Mouse (Mus musculus): ENCODE results near the gene Dus1l. TPM values are rescaled to one million over a fixed set of nuclear protein-coding genes. Genes with fewer than 3 reads are reported as not detected.
"Not testable (repeated sequence)": the region's sequence is repeated elsewhere in the genome, so short reads cannot be mapped to it uniquely, and the experiment has no call there.

Dus1l gene
- polyA plus RNA-seq, 1 experiment from 2014 or later: 66.6 TPM

DNA sequence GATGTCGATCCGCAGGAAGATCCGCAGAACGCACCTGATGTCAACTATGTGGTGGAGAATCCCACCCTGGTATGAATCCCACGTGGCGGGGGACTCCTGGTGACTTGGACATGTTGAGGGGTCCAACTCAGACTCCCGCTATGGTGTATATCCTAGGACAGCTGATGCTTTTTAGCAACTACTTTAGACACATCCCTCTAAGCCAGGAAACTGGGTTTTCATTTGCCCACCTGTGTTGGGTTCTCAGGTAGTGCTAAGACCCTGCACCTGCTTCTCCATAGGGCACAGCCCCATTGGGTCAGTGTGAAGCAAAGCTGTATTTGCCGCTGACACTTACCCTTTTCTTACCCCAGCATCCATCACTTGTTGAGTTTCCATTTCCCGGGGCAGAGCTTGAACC is 11.1 kb downstream of the Dus1l start:
- no peaks in the 10 kb centered on the region for H3K27me3 ChIP-seq
- WGBS: 38% methylated on average over 9 of the region's 9 CpGs
- no peak overlapping the region for H3K27ac ChIP-seq
- peak overlapping the region; percentile 99 for H3K4me3 ChIP-seq
- peaks cover 29% of the 10 kb centered on the region for H3K4me1 ChIP-seq
- peaks cover 66% of the 10 kb centered on the region for H3K36me3 ChIP-seq
- ATAC-seq (ENCODE audit: low FRiP score, low read depth): no peak
- H3K4me2 ChIP-seq (replicated peaks): peak overlapping the region; percentile 99
- H3K9ac ChIP-seq: peak overlapping the region; percentile 96
- no peaks in the 10 kb centered on the region for H3K9me3 ChIP-seq

DNA sequence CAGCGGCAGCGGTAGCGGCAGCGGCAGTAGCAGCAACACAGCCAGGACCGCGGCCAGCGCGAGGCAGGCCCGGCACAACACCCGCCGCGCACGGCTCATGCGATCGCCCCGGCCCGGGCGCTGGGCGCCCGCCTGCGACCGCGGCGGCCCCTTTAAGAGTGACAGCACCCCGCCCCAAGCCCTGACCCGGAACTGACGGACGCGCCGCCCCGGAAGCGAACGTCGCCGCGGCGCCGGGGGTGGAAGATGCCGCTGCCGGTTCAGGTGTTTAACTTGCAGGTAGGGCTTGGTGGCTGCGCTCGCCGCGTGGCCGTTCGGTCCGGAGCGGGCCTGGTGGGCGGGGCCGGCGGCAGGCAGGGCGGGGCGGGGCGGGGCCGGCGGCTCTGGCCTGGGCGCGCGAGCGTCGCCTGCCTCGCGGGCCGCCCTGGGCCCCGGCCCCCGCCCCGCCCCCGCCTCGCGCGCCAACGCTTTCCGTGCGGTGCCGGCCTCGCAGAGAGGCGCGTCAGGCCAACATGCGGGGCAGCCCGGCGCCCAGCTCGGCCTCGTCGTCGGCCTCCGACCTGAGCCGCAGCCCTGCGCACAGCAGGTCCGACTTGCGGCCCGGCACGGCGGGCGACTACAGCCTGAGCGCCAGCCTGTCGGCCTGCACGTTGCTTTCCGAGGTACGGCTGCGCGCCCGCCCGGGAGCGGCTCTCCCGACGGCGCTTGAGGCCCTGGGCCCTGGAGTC is 12.0 kb downstream of the Dus1l start, which contains the start of the genes Rfng and Gps1:
Gene Rfng, minus strand, starts transcription at position 144 of the 728 bp plus-strand sequence.
Gene Gps1, plus strand, starts transcription at position 209 of the 728 bp plus-strand sequence.
- peak within 1 kb of the TSS; percentile 96 for H3K9ac ChIP-seq
- H3K4me1 ChIP-seq: peaks cover 29% of the 10 kb centered on the region
- H3K36me3 ChIP-seq: peaks cover 58% of the 10 kb centered on the region
- H3K4me2 ChIP-seq (replicated peaks): peak within 1 kb of the TSS; percentile 99
- no peaks in the 10 kb centered on the region for H3K27me3 ChIP-seq
- H3K9me3 ChIP-seq: no peaks in the 10 kb centered on the region
- peak within 1 kb of the TSS; percentile 99 for H3K4me3 ChIP-seq
- peak; percentile 82 for ATAC-seq (ENCODE audit: low FRiP score, low read depth)
- WGBS: under 1% methylated on average over 90 of the region's 107 CpGs
- H3K27ac ChIP-seq: peak within 1 kb of the TSS; percentile 72; the same call in 1 of the 2 replicates

DNA sequence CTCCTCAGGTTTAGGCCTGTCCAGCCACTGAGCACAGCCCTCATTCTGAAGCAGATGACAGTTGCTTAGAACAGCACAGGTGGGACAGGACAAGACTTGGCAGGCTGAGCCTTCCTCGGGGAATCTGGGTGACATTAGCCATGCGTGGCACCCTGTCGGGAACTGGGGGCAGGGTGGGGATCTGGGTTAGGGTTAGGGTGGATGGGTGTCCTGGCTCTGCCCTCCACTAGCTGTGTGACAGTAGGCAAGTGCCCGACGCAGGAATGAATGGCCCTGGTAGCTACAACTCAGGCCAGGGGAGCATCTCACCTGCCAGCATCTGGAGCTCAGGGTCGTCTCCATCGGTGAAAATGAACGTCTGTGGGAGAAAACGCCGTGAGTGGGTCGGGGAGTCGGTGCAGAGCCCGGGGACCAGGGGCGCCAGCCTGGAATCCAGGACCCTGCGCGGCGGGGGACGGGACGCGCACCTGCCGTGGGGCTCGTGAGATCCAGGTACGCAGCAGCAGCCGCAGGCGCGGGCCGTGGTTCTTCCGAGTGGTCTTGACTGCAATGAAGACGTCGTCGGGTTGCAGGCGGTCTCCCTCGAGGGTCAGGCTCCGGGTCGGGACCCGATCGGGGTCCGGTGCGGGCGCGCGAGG is 12.7 kb downstream of the Dus1l start:
- ATAC-seq (ENCODE audit: low FRiP score, low read depth): peak; percentile 17; the same call in 1 of the 2 replicates
- WGBS: 2% methylated on average over 42 of the region's 42 CpGs
- Histone ChIP-seq H3K9me3 (no peaks in the 10 kb centered on the region), H3K9ac (peak overlapping the region; percentile 96), H3K27ac (peak overlapping the region; percentile 72; the same call in 1 of the 2 replicates), H3K4me3 (peak overlapping the region; percentile 99), H3K36me3 (peaks cover 54% of the 10 kb centered on the region), H3K4me2 (replicated peaks) (peak overlapping the region; percentile 99), H3K27me3 (no peaks in the 10 kb centered on the region), H3K4me1 (peaks cover 29% of the 10 kb centered on the region)

- not testable (repeated sequence) for H3K4me3 ChIP-seq; H3K9ac ChIP-seq; ATAC-seq (ENCODE audit: low FRiP score, low read depth); H3K27ac ChIP-seq; H3K4me2 ChIP-seq (replicated peaks); H3K9me3 ChIP-seq; H3K27me3 ChIP-seq
- 91% methylated on average over 6 of the region's 6 CpGs for WGBS
- Histone ChIP-seq H3K36me3 (peaks cover 32% of the 10 kb centered on the region), H3K4me1 (peaks cover 29% of the 10 kb centered on the region)
These were observed 14.8 kb downstream of the Dus1l start for GRCm38 (mm10) chr11:120781361-120781760.

GRCm38 (mm10) chr11:120779876-120780275 is 16.3 kb downstream of the Dus1l start:
- Histone ChIP-seq H3K4me2 (replicated peaks) (no peak overlapping the region), H3K9ac (no peak overlapping the region), H3K36me3 (peaks cover 25% of the 10 kb centered on the region), H3K4me1 (peaks cover 25% of the 10 kb centered on the region), H3K4me3 (no peak overlapping the region), H3K27ac (no peak overlapping the region), H3K9me3 (no peaks in the 10 kb centered on the region), H3K27me3 (no peaks in the 10 kb centered on the region)
- no peak for ATAC-seq (ENCODE audit: low FRiP score, low read depth)
- WGBS: 85% methylated on average over 1 of the region's 1 CpGs

DNA sequence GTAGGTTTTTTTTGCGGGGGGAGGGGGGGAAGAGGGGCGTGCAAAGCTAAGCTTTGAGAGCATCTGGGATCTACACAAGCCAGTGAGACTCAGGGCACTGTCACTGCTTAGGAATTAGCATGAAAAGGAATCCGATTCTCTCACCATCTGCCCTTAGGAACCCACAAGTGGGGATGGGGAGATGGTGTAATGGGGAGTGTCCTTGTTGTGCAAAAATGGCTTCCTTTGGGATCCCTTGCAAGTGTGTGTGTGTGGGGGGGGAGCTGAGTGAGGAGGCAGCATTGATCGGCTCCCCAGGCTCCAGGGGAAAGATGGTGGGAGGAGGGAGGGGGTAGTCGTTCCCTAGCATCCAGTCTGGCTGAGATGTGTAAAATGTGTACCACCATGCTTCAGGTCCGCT is 19.1 kb downstream of the Dus1l start:
- Histone ChIP-seq H3K9ac (peak overlapping the region; percentile 31), H3K4me3 (no peak overlapping the region), H3K4me1 (0 out of 2 replicates have a peak, but pooled peaks cover 8% of the 10 kb centered on the region), H3K27ac (no peak overlapping the region), H3K9me3 (no peaks in the 10 kb centered on the region), H3K4me2 (replicated peaks) (no peak overlapping the region), H3K27me3 (no peaks in the 10 kb centered on the region), H3K36me3 (peaks cover 17% of the 10 kb centered on the region)
- ATAC-seq (ENCODE audit: low FRiP score, low read depth): no peak
- WGBS: 30% methylated on average over 6 of the region's 6 CpGs

DNA sequence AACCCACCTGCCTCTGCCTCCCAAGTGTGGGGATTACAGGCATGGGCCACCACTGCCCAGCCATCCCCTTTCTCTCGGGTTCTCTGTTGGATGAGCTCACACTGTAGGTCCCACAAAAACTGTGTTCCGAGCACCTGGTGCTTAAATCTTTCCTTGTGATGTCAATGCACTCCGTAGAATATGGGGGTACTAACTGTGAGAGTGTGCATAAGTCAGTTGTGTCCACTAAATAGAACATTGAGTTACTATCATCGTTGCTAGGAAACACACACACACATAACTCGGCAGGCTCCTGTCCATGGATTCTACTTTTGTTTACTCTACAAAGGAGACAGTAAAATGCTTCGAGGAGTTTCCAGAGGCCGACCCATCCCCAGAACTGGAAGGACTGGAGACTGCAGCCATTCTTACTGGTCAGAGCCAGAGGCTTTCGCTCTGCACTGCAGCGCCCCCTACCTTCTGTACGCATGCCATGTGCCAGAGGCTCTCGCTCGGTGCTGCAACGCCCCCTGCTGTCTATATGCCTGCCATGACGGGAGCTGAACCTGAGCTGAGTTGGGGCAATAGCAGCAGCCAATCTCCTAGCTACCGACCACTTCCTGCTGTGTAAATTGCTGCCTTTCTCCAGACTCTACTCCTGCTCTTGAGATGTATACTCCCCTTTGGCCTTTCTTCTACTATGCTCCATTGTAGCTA is 20.3 kb downstream of the Dus1l start:
- 31% methylated on average over 15 of the region's 15 CpGs for WGBS
- peak; percentile 79 for ATAC-seq (ENCODE audit: low FRiP score, low read depth)
- Histone ChIP-seq H3K4me1 (0 out of 2 replicates have a peak, but pooled peaks cover 8% of the 10 kb centered on the region), H3K9ac (no peak overlapping the region), H3K9me3 (no peaks in the 10 kb centered on the region), H3K27me3 (no peaks in the 10 kb centered on the region), H3K4me2 (replicated peaks) (no peak overlapping the region), H3K27ac (no peak overlapping the region), H3K4me3 (no peak overlapping the region), H3K36me3 (peaks cover 9% of the 10 kb centered on the region)

DNA sequence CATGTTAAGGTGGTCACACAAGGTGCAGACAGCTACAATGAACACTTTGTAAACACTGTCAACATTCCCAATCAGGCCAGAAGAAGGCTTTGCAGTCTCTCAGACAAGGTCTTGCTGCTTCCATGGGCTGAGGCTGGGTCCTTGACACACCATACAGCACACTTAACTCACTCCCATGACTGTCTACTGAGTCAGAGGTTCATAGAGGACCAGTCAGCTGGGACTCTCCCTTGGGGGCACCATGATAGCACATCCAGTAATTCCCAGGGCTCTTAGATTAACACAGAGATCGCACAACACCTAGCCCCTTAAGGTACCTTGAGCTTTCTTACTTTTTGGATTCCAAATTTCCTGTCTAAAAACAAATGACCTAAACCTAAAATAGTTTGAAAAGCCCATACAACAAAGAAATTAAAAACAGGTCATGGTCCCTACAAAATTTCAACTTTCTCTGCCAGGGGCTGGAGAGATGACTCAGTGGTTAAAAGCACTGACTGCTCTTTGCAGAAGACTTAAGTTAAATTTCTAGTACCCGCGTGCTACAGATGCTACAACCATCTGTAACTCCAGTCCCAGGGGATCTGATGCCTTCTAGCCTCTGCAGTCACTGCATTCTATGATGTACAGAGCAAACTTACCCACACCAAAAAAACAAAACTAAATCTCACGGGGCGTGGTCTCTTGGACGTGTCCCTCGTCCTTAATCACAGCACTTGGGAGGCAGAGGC is 22.6 kb downstream of the Dus1l start:
- no peaks in the 10 kb centered on the region for H3K27me3 ChIP-seq
- H3K4me3 ChIP-seq: no peak overlapping the region
- no peak for ATAC-seq (ENCODE audit: low FRiP score, low read depth)
- 86% methylated on average over 7 of the region's 7 CpGs for WGBS
- no peak overlapping the region for H3K27ac ChIP-seq
- no peak overlapping the region for H3K4me2 ChIP-seq (replicated peaks)
- no peak overlapping the region for H3K9ac ChIP-seq
- no peaks in the 10 kb centered on the region for H3K36me3 ChIP-seq
- H3K4me1 ChIP-seq: 0 out of 2 replicates have a peak, but pooled peaks cover 8% of the 10 kb centered on the region
- H3K9me3 ChIP-seq: no peaks in the 10 kb centered on the region

GRCm38 (mm10) chr11:120772749-120773148 is 23.5 kb downstream of the Dus1l start:
- H3K9me3 ChIP-seq: no peaks in the 10 kb centered on the region
- H3K27me3 ChIP-seq: 0 out of 2 replicates have a peak, but pooled peaks cover 3% of the 10 kb centered on the region
- no peak overlapping the region for H3K27ac ChIP-seq
- no peaks in the 10 kb centered on the region for H3K36me3 ChIP-seq
- no peak for ATAC-seq (ENCODE audit: low FRiP score, low read depth)
- no peak overlapping the region for H3K4me3 ChIP-seq
- 79% methylated on average over 3 of the region's 3 CpGs for whole genome bisulfite sequencing
- H3K9ac ChIP-seq: no peak overlapping the region
- H3K4me1 ChIP-seq: 0 out of 2 replicates have a peak, but pooled peaks cover 8% of the 10 kb centered on the region
- H3K4me2 ChIP-seq (replicated peaks): no peak overlapping the region

DNA sequence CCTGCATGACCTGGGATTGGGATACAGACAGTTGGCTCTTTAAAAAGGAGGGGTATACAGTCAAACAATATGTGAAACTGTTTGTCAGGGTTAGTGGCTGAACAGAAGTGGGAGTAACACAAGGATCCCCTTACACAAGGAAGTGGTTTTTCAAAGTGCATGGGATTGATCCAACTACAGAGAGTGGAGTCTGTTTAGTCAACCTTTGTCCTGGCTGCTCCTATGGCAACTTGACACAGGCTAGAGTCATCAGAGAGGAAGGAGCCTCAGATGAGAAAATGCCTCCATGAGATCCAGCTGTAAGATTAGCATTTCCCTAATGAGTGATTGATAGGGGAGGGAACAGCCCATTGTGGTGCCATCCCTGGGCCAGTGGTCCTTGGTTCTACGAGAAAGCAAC is 28.0 kb downstream of the Dus1l start:
- H3K36me3 ChIP-seq: no peaks in the 10 kb centered on the region
- no peak overlapping the region for H3K9ac ChIP-seq
- peaks cover 7% of the 10 kb centered on the region; the same call in 1 of the 2 replicates for H3K27me3 ChIP-seq
- ATAC-seq (ENCODE audit: low FRiP score, low read depth): no peak
- H3K4me1 ChIP-seq: no peaks in the 10 kb centered on the region
- H3K4me2 ChIP-seq (replicated peaks): no peak overlapping the region
- no peaks in the 10 kb centered on the region for H3K9me3 ChIP-seq
- no peak overlapping the region for H3K4me3 ChIP-seq
- no peak overlapping the region for H3K27ac ChIP-seq
- WGBS: 77% methylated on average over 1 of the region's 1 CpGs

GRCm38 (mm10) chr11:120767023-120767422 is 29.2 kb downstream of the Dus1l start:
- peaks cover 12% of the 10 kb centered on the region for H3K27me3 ChIP-seq
- not testable (repeated sequence) for H3K9ac ChIP-seq; ATAC-seq (ENCODE audit: low FRiP score, low read depth); H3K9me3 ChIP-seq; H3K4me1 ChIP-seq; H3K27ac ChIP-seq; H3K36me3 ChIP-seq; H3K4me3 ChIP-seq; H3K4me2 ChIP-seq (replicated peaks)
- 67% methylated on average over 4 of the region's 7 CpGs for WGBS
